Mouse (Mus musculus) lung, postnatal 4 days (tissue): ENCODE data around the gene Dock6.

Source experiments
- DNase-seq, 2 experiments: peaks; one replicate each; pipeline ENCODE4 v3.0.0; 2021

The Dock6 gene

DNA sequence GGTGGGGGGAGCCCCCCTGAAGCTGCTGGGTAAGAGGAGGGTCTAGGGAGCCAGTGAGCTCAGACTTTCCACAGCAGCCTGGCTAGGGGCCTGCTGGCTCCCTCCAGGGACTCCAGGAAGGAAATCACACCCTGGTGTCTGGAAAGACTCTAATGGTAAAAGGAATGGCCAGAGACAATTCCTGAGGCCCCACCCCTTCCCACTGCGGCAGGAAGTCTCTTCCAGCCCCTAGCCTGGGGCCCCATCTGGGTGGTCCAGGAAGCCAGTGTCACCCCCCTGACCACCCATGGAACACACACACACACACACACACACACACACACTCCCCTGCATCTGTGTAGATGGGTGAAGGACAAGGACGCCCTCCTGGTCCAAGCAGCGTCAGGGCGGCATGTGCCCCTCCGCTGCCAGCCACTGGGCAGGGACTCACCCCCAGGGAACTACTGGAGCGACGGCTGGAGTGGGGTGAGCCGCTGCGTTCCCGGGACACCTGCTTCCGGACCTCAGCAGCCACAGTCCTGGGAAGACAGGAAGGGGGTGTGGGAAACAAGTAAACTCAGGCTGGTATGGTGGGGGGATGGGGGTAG lies 5.6 kb downstream of the Dock6 start:
- peak; percentile 83 to 93 for DNase-seq

DNA sequence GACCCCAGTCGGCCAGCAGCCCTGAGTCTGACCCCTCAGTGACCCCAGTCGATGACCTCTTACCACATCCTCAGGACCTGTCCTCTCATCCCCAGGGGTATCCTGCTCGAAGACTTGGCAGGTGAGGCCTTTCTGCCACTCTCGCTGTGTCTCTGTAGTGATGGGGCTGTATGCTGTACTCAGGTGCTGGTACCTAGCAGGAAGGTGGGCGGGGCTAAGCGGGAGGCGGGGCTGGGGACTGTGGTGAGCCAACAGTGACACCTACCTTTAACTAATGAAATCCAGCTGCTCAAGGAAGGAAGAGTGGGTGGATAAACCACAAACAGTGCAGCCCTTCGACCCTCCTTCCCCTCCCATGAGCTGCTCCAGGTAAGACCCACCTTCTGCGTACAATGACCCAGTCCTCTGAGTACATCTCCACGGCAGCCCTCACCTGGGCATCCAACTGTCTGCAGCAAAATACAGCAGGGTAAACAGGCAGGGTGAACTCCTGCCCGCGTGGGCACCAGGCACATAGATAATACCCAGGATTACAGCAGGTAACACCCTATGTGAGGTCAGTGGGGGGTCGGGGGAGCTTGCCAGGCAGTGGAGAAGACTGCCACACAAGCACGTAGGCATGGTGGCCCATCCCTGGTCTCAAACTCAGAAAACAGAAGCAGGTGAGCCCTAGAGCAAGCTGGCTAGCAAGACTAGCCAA lies 6.9 kb downstream of the Dock6 start:
- peak in 1 of 2 experiments; percentile 50 for DNase-seq

DNA sequence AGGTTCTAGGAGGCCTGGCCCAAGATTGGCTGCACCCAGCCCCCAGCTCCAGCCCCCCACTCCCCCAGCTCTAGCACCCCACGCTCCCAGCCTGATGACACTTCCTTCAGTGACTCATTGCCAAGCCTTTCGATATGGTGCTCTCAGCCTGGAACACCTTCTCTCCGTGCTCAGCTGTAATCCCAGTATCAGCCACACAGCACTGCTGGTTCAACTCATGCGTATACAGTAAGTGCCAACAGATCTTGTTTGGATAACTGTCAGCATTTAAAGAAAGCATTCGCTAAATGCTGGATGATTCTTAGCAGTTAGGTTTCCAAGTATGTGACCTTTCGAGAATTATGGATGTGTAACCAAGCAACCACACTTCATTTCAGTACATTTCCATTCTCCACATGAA lies 9.3 kb downstream of the Dock6 start:
- peak in 1 of 2 experiments; percentile 37 for DNase-seq

DNA sequence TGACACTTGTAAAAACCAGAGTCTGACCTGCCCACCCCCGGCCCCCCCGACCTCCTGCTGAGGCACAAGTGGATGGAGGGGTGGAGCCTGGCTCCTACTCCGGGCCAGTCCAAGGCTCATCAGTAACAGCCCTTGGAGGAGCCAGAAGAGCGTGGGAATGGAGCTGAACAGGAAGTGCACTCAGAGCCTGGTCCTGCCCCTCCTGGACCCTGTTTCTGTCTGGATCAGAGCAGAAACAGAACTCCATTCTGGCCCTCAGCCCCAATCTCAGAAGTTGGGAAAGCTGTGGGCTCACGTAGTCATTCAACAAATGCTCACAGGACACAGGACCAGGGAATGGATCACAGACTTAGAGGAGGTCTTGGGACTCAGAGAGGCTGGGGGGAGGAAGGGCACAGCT lies 10.0 kb downstream of the Dock6 start:
- peak; percentile 59 to 84 for DNase-seq

DNA sequence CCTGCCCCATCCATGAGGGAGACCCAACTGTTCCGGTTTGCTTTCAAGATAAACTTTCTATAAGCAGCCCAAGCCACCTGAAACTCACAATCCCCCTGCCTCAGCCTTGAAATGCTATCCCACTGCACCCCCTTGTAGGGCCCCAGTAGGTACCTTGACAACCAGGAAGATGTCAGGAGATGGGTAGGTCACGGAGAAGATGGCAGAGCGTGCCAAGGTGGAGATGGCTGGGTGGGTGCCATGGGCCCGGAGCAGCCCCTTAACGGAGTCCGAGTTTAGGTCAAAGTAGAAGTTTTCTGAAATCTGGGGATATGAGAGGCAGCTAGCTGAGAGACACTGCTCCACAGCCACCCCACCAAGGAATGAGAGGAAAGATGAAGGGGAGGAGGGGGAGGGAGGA lies 11.1 kb downstream of the Dock6 start:
- no peak for DNase-seq

DNA sequence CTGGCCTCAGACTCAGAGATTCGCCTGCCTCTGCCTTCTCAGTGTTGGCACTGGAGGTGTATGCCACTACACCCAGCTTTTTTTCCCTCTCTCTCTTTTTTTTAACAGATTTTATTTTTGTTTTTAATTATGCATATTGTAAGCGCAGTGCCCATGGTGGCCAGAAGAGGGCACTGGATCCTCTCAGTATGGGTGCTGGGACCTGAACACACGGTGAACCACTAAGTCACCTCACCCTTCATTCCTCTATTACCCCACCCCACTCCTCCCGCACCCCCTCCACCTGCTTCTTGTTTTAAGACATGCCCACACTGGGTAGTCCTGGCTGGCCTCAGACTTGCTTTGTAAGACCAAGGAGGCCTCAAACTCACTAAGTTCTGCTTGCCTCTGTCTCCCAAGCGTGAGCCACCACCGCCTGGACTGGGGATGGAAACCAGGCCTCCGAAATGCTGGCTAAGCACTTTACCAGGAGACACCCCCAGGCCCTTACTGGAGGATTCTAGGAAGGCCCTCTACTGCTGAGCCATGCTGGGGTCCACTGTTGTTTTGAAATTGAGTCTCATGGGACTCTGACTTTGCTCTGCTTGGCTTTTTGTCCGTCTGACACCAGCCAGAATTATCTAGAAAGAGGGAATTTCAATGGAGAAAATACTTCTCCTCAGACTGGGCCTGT lies 12.2 kb downstream of the Dock6 start:
- DNase-seq: peak in 1 of 2 experiments; percentile 61

DNA sequence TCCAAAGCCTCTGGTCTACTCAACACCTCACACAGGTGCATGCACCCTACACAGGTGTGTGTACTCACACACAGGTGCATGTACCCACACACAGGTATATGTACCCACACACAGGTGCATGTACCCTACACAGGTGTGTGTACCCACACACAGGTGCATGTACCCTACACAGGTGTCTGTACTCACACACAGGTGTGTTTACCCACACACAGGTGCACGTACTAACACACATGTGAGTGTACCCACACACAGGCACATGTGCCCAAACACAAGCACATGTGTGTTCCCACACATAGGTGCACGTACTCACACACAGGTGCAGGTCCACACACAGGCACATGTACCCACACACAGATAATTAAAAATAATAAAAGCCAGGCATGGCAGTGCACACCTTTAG lies 14.7 kb downstream of the Dock6 start:
- DNase-seq: no peak

DNA sequence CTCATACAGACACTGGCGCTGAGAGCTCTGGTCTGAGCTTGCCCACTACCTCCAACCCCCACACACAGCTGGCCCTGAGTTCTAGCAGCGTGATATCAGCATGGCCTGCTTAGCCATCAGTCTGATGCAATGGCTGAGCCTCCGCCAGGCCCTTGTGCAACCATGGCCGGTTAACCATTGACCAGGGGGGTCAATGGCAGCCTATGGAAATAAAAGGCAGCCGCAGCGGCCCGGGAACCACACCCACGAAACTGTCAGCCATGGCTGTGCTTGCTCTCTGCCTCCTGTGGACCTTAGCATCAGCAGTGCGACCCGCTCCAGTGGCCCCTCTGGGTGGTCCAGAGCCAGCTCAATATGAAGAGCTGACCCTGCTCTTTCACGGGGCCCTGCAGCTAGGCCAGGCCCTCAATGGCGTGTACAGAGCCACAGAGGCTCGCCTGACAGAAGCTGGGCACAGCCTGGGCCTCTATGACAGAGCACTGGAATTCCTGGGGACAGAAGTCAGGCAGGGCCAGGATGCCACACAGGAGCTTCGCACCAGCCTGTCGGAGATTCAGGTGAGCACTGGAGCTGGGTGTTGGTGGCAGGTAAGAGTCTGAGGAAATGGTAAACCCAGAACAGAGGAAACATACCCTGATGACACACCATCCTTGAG lies 17.1 kb downstream of the Dock6 start, which contains the start of gene Angptl8:
Angptl8 (plus strand) TSS at position 253 of the 655 bp plus-strand sequence.
- DNase-seq: peak; percentile 84 to 92

DNA sequence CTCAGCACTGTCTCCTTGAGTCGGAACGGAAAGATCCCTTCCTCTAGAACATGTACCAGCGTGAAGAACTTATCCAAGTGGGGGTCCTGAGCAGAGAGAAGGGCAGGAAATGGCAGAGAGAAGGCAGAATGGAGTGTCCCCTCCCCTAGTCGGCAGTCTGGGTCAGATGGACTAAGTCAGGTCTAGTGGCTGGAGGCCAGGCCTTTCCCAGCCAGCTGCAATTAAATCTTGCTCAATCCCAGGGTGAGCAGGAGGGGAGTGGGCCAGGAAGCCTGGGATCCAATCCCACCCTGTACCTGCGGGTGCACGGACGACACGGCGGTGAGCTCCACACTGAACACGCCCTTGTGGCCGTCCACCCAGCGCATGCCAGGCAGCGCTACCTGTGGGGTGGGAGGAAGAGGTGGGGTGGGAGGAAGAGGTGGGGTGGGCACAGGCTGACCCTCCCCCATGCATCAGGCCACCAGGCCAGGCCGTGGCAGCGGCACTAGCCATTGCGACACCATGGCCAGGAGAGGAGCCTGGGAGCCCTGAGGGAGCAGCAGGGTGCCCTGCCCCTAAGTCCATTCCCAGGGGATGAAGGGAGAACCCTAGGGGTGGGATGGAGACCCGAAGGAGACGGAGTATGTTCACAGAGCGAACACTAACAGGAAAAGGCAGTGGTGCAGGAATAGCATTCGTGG lies 20.7 kb downstream of the Dock6 start:
- DNase-seq: no peak

DNA sequence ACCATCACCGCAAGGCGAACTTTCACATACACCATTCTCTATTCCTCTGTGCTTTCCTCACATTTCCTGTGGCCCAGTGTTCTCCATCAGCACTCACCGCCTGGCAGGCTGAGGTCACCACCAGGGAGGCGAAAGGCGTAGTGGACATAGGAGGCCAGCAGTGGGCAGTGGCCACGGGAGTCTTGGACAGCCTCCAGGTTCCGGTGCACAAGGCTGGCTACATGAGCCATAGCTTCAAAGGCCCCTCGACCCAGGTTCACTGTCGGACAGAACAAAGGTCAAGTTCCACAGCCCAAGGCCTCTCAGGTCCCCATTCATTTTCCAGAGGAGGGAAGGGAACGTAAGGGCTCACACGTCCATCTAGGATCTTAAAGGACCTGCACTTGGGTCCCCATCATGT lies 21.5 kb downstream of the Dock6 start:
- no peak for DNase-seq

DNA sequence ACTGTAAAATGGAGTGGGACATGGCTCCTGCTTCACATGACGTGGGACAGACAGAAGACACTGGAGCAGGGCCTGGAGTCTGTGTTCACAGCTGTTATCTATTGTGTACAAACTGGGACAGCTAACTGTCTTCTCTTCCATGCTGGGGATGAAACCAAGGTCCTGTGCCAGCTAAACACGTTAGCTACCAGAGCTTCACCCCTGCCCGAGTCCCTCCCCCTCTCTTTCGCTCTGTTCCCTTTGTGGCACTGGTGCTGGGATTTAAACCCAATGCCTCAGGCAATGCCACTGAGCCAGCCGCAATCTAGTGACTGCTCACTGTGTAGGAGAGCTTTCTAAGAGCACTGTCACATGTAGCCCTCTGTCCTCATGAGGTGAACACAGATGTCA lies 22.0 kb downstream of the Dock6 start:
- no peak for DNase-seq

DNA sequence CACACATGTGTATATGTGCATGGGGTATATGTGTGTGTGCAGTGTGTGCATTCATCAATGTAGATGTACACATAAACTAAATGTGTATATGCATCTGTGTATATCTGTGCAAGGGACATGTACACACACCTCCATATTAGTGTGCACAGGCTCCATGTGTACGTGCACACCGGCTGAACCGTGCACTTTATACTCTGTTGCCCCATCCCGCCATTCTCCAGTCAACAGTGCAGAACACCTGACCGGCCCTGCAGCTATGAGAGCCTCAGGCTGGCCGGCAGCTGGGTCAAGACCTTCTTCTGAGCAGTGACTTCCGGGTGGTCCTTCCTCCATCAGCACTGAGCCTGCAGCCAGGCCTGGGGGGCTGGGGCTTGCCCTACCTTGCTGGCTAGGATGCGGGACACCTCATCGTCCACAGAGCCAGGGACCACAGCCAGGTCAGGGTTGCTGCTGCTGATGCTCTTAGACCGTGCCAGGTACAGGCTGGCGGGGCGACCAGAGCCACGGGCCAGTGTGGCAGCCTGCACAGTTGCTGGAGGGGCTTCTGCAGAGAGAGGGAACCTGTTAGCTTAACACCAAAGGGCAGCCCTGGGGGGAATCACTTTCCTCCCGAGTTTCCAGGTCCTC lies 22.5 kb downstream of the Dock6 start:
- no peak for DNase-seq

DNA sequence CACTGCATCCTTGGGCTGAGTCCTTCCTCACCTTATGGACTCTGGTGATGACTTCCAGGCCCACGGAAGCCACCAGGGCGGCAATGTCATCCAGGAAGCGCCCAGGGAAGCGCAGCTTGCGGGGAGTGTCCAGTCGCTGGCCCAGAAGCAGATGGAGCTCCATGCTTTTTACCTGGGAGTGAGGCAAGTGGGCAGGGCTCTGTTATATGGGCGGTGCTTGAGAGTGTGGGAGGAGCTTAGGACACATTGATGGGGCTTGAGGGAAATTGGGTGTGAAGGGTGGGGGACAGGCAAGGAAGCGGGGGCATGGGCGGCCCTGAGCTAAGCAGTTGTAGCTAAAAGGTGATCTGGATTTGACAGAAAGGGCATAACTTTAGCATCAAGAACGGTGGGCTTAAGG lies 28.1 kb downstream of the Dock6 start:
- DNase-seq: no peak

DNA sequence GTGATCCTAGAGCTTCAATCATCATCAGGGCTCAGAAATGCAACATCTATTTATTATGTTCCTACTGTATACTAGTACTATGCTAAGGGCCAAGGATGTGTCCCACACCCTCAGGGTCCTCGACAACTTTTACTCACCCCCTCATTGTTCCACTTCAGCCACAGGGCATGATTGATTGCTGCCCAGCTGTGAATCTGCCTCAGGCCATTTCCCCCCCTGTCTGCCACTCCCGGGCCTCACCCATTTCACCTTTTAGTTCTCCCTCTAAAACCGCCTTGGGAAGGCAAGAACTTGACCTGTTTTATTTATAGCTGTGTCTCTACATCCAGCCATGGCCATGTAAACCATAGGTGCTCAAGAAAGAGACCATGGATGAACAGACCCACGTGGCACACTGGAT lies 28.5 kb downstream of the Dock6 start:
- no peak for DNase-seq

DNA sequence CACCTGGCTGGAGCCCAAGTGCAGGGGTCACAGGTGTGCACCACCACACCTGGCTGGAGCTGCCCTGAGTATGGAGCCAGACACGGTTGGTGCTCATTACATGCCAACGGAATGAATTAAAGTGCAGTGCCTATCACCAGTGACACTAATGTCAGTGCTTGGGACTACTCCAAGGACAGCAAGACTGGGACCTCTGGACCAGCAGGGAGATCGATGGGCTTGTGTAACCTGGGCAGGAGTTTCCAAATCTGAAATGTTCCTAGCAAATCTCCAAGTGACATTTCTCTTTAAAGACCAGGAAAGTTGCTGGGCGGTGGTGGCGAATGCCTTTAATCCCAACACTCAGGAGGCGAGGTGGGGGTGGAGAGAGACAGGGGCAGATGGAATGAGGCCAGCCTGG lies 29.7 kb downstream of the Dock6 start:
- no peak for DNase-seq

DNA sequence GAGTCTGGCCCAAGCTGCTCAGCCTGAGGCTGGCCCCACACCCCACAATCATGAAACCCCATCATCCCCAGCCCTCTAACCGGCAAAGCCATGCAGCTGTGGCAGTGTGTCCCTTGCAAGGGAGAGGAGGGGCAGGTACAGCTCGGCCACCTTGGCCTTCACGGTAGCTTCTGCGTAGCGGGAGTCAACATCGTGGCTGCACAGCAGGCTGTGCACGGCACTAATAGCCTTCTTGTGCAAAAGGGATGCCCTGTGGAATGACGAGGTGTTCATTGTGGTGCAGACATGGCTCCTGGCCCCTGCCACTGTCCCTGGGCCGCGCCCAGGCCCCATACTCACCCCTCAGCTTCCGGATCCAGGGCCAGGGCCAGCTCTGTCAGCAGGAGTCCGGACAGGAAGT lies 32.3 kb downstream of the Dock6 start:
- DNase-seq: no peak

DNA sequence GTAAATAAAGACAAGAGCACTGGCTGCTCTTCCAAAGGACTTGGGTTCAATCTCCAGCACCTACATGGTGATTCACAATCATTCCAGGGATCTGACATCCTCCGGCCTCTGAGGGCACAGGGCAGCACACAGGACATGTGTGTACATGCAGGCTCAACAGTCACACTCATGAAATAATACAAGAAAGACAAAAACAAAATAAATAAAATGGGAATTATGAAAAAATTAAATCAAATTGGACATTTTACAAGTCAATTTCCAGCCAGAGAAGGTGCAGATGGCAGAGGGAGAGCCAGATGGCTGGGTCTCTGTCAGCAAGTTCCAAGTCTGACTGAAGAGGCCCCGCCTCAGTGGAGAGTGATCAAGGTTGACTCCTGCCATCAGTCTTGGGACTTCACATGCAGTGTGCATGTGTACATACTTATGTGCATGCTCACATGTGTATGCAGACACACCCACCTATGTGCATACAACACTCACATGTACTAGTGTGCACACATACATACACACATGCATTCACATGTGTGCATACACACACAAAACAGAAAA lies 33.2 kb downstream of the Dock6 start:
- DNase-seq: no peak

DNA sequence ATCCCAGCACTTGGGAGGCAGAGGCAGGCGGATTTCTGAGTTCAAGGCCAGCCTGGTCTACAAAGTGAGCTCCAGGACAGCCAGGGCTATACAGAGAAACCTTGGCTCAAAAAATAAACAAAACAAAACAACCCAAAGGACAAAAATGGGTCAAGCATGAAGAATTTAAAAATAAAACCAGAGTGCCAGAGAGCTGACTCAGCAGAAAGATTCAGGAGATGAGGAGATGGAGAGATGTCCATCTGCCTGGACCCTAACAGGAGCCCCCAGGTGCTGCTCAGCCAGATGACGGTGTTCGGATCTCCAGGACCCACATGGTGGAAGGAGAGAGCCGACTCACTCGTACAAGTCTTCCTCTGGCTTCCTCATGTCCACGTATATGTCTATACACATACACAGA lies 33.9 kb downstream of the Dock6 start:
- no peak for DNase-seq

DNA sequence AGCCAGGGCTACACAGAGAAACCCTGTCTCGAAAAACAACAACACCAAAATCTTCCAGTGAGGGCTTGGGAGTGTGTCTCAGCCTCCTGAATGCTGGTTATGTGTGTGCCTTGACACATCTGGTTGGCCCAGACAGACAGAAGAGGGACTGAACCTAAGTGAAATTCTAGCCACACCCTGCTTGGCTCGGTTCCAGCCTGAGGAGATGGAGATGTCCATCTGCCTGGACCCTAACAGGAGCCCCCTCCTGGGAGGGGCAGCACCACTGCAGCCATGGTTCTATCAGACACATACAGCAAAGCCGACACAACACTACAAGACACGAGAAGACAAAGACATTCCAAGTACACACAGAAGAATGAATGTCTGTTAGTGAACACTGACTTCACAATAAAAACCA lies 34.3 kb downstream of the Dock6 start:
- no peak for DNase-seq

DNA sequence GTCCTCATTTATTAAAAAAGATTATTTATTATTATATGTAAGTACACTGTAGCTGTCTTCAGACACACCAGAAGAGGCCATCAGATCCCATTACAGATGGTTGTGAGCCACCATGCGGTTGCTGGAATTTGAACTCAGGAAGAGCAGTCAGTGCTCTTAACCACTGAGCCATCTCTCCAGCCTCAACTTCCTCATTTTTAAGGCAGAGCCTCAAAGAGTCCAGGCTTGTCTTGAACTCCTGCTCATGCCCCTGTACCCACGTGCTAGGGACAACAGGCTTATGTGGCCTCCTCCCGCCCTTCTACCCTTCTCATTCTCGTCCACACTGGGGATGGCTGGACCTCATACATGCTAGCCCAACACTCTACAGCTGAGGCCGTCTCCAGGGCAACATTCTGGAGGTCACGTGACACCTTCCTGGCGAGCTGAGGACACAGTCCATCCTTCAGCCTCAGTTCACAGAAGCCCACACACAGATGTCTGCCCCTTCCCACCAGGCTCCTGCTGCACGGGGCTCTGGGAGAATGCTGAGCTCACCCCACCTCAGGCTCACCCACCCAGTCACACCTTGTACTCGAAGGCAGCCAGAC lies 35.6 kb downstream of the Dock6 start:
- no peak for DNase-seq

DNA sequence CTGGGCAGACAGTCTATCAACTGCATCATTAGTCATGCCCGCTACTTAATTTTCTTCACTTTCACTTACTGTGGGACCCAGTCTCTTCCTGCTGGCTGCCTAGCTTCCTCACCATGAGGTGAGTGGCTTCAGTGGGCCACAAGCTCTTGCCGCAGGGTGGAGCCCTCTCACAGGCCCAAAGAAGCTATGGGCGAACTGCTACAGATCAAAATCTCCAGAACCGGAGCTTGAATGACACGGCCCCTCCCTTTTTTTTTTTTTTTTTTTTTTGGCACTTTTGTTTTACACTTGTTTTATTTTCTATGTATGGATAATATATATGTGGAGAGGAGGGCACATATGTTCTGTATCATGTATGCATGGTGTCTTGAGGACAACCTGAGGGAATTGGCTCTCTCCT lies 41.3 kb downstream of the Dock6 start:
- DNase-seq: no peak

DNA sequence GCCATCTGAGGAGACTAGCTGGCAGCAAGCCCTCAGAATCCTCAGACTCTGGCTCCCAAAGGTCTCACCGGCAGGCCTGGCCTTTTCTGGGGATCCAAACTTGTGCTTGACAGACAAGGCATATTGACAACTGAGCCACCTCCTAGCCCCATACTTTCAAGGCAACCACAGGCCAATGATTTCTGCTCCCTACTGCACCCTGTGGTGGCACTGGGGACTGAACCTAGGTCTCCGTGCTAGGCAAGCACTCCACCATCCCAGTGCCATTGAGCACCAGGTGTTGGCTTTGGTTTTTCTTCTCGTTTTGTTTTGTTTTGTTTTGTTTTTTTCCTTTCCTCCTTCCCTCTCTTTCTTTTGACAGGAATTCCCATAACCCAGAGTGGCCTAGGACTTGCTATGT lies 43.9 kb downstream of the Dock6 start:
- no peak for DNase-seq
